Mouse (Mus musculus) kidney, embryonic 16.5 days (tissue): ENCODE data around the gene Mospd3. TPM values are rescaled to one million over a fixed set of nuclear protein-coding genes. Genes with fewer than 3 reads are reported as not detected.
A peak's percentile ranks its signal among the peaks of the same experiment; 100 is the strongest.

Source experiments
- ATAC-seq: fragments of 200-750 bp; cut with Nextera tagmentation; 2 replicates; pipeline ENCODE4 v1.8.0; 2017; ENCODE audit warnings: moderate TSS enrichment; ENCODE audit not compliant: low FRiP score, low TSS enrichment
- H3K27ac ChIP-seq: fragments of 300-500 bp; sonication (generic); 2 replicates; pipeline ENCODE4 v1.5.1; 2014; ENCODE audit warnings: low read length
- H3K27me3 ChIP-seq: fragments of 300-500 bp; sonication (generic); 2 replicates; pipeline ENCODE4 v1.6.1; 2014; ENCODE audit warnings: low read length, control low read depth, mixed read lengths; ENCODE audit not compliant: insufficient read depth
- H3K36me3 ChIP-seq: fragments of 300-500 bp; sonication (generic); 2 replicates; pipeline ENCODE4 v1.6.1; 2014; ENCODE audit warnings: low read length, control low read depth, mixed read lengths; ENCODE audit not compliant: insufficient read depth
- H3K4me1 ChIP-seq: fragments of 300-500 bp; sonication (generic); 2 replicates; pipeline ENCODE4 v1.6.1; 2014; ENCODE audit warnings: low read length, control low read depth, mixed read lengths; ENCODE audit not compliant: insufficient read depth
- H3K4me2 ChIP-seq: fragments of 300-500 bp; sonication (generic); replicated peaks from 2 replicates; pipeline ENCODE4 v1.6.1; 2014; ENCODE audit warnings: low read depth, low read length
- H3K4me3 ChIP-seq: fragments of 300-500 bp; sonication (generic); 2 replicates; pipeline ENCODE4 v1.5.1; 2014; ENCODE audit warnings: mild to moderate bottlenecking, low read length
- H3K9ac ChIP-seq: fragments of 300-500 bp; sonication (generic); replicated peaks from 2 replicates; pipeline ENCODE4 v1.6.1; 2014; ENCODE audit warnings: low read length
- H3K9me3 ChIP-seq: fragments of 300-500 bp; sonication (generic); 2 replicates; pipeline ENCODE4 v1.6.1; 2016; ENCODE audit warnings: low read length, control low read depth
- WGBS: fragments of 180-500 bp; shearing (Covaris S2); extraction: QIAGEN DNeasy Blood & Tissue Kit; methylation state at CpG from one replicate; pipeline ENCODE4 v1.1.7; 2014; 5-methylcytosine and 5-hydroxymethylcytosine counted together
- polyA plus RNA-seq: library from polyadenylated mRNA; unstranded; fragments of >200 nt; fragmentation: Nextera tagmentation; extraction: Ambion mirVana; gene quantifications from 2 replicates; pipeline ENCODE4 v1.2.1, GENCODE M21; 2015

Mospd3 gene
- polyA plus RNA-seq, 1 experiment from 2014 or later = 25.2 TPM

GRCm38 (mm10) chr5:137641054-137641453 lies 40.2 kb upstream of the Mospd3 start, which contains the start of gene Sap25:
TSS of gene Sap25 (plus strand) at chr5:137641334.
- H3K9me3 ChIP-seq = no peaks in the 10 kb centered on the region
- H3K4me2 ChIP-seq = no peak within 1 kb of the TSS
- peaks cover 58% of the 10 kb centered on the region for H3K36me3 ChIP-seq
- no peak within 1 kb of the TSS for H3K27ac ChIP-seq
- WGBS = 85% methylated on average over 19 of the region's 19 CpGs
- ATAC-seq = no peak
- peaks cover 21% of the 10 kb centered on the region for H3K27me3 ChIP-seq
- peaks cover 11% of the 10 kb centered on the region; the same call in 1 of the 2 replicates for H3K4me1 ChIP-seq
- H3K9ac ChIP-seq = no peak within 1 kb of the TSS
- H3K4me3 ChIP-seq = no peak within 1 kb of the TSS

GRCm38 (mm10) chr5:137639472-137639871 lies 38.6 kb upstream of the Mospd3 start:
- ATAC-seq = no peak
- WGBS = 80% methylated on average over 7 of the region's 7 CpGs

GRCm38 (mm10) chr5:137633397-137634084 lies 32.7 kb upstream of the Mospd3 start:
- H3K4me1 ChIP-seq = peaks cover 34% of the 10 kb centered on the region
- 79% methylated on average over 12 of the region's 12 CpGs for WGBS
- no peak for ATAC-seq
- no peak overlapping the region for H3K4me2 ChIP-seq
- H3K36me3 ChIP-seq = peaks cover 42% of the 10 kb centered on the region
- H3K27ac ChIP-seq = no peak overlapping the region
- H3K9me3 ChIP-seq = no peaks in the 10 kb centered on the region
- H3K4me3 ChIP-seq = no peak overlapping the region
- no peak overlapping the region for H3K9ac ChIP-seq
- no peaks in the 10 kb centered on the region for H3K27me3 ChIP-seq

More at GRCm38 (mm10) chr5:137639472-137639871, 38.6 kb upstream of the Mospd3 start:
- Histone ChIP-seq H3K27ac (no peak overlapping the region), H3K36me3 (peaks cover 68% of the 10 kb centered on the region), H3K4me3 (no peak overlapping the region), H3K9ac (no peak overlapping the region), H3K4me2 (no peak overlapping the region), H3K4me1 (no peaks in the 10 kb centered on the region), H3K9me3 (no peaks in the 10 kb centered on the region), H3K27me3 (peaks cover 8% of the 10 kb centered on the region; the same call in 1 of the 2 replicates)

GRCm38 (mm10) chr5:137631591-137631990 lies 30.7 kb upstream of the Mospd3 start:
- H3K9me3 ChIP-seq = no peaks in the 10 kb centered on the region
- 50% methylated on average over 4 of the region's 4 CpGs for WGBS
- H3K4me2 ChIP-seq = peak overlapping the region; percentile 89
- H3K36me3 ChIP-seq = peaks cover 23% of the 10 kb centered on the region
- H3K4me3 ChIP-seq = peak overlapping the region; percentile 83
- peaks cover 39% of the 10 kb centered on the region for H3K4me1 ChIP-seq
- H3K9ac ChIP-seq = peak overlapping the region; percentile 85
- peak overlapping the region; percentile 98 for H3K27ac ChIP-seq
- ATAC-seq = no peak
- H3K27me3 ChIP-seq = no peaks in the 10 kb centered on the region

GRCm38 (mm10) chr5:137631171-137631570 lies 30.3 kb upstream of the Mospd3 start:
- no peaks in the 10 kb centered on the region for H3K9me3 ChIP-seq
- peaks cover 39% of the 10 kb centered on the region for H3K4me1 ChIP-seq
- no peak for ATAC-seq
- peak overlapping the region; percentile 98 for H3K27ac ChIP-seq
- peak overlapping the region; percentile 85 for H3K9ac ChIP-seq
- H3K27me3 ChIP-seq = no peaks in the 10 kb centered on the region
- WGBS = 30% methylated on average over 9 of the region's 9 CpGs
- H3K4me3 ChIP-seq = peak overlapping the region; percentile 83
- H3K4me2 ChIP-seq = peak overlapping the region; percentile 89
- peaks cover 22% of the 10 kb centered on the region for H3K36me3 ChIP-seq

GRCm38 (mm10) chr5:137630602-137631001 lies 29.7 kb upstream of the Mospd3 start:
- ATAC-seq = peak; percentile 2; the same call in 1 of the 2 replicates
- 6% methylated on average over 3 of the region's 3 CpGs for WGBS
- peaks cover 39% of the 10 kb centered on the region for H3K4me1 ChIP-seq

GRCm38 (mm10) chr5:137629906-137630545 lies 29.2 kb upstream of the Mospd3 start:
- H3K36me3 ChIP-seq = peaks cover 12% of the 10 kb centered on the region
- peak overlapping the region; percentile 89 for H3K4me2 ChIP-seq
- ATAC-seq = peak; percentile 44
- peak overlapping the region; percentile 85 for H3K9ac ChIP-seq
- no peaks in the 10 kb centered on the region for H3K9me3 ChIP-seq
- H3K4me1 ChIP-seq = peaks cover 39% of the 10 kb centered on the region
- H3K4me3 ChIP-seq = peak overlapping the region; percentile 83
- no peaks in the 10 kb centered on the region for H3K27me3 ChIP-seq
- H3K27ac ChIP-seq = peak overlapping the region; percentile 98
- WGBS = 10% methylated on average over 6 of the region's 6 CpGs

More at GRCm38 (mm10) chr5:137630602-137631001, 29.7 kb upstream of the Mospd3 start:
- peak overlapping the region; percentile 85 for H3K9ac ChIP-seq
- H3K36me3 ChIP-seq = peaks cover 17% of the 10 kb centered on the region
- H3K27me3 ChIP-seq = no peaks in the 10 kb centered on the region
- H3K9me3 ChIP-seq = no peaks in the 10 kb centered on the region
- H3K4me2 ChIP-seq = peak overlapping the region; percentile 89
- peak overlapping the region; percentile 83 for H3K4me3 ChIP-seq
- peak overlapping the region; percentile 98 for H3K27ac ChIP-seq

- Histone ChIP-seq H3K9me3 (no peaks in the 10 kb centered on the region), H3K4me3 (peak overlapping the region; percentile 83), H3K4me2 (peak overlapping the region; percentile 89), H3K36me3 (peaks cover 12% of the 10 kb centered on the region), H3K9ac (peak overlapping the region; percentile 85), H3K27ac (peak overlapping the region; percentile 98), H3K27me3 (no peaks in the 10 kb centered on the region), H3K4me1 (peaks cover 39% of the 10 kb centered on the region)
- under 1% methylated on average over 23 of the region's 23 CpGs for WGBS
- peak; percentile 57 for ATAC-seq
These were observed 28.5 kb upstream of the Mospd3 start for GRCm38 (mm10) chr5:137629306-137629721.

- Histone ChIP-seq H3K36me3 (peaks cover 6% of the 10 kb centered on the region; the same call in 1 of the 2 replicates), H3K4me3 (peak within 1 kb of the TSS; percentile 83), H3K4me1 (peaks cover 39% of the 10 kb centered on the region), H3K4me2 (peak within 1 kb of the TSS; percentile 89), H3K27ac (peak within 1 kb of the TSS; percentile 98), H3K9ac (peak within 1 kb of the TSS; percentile 85), H3K27me3 (no peaks in the 10 kb centered on the region), H3K9me3 (no peaks in the 10 kb centered on the region)
- WGBS = under 1% methylated on average over 46 of the region's 46 CpGs
- peak; percentile 97 for ATAC-seq
These were observed 27.8 kb upstream of the Mospd3 start, which contains the start of the genes Fbxo24, Lrch4 and Gm20605 for GRCm38 (mm10) chr5:137628498-137629305. TSS of gene Fbxo24 (minus strand) at chr5:137629002. TSS of gene Lrch4 (plus strand) at chr5:137629121. TSS of gene Gm20605 (plus strand) at chr5:137629175.
